Mouse (Mus musculus) embryonic facial prominence, embryonic 10.5 days (tissue): ENCODE results near the gene Rest. TPM values are rescaled to one million over a fixed set of nuclear protein-coding genes. Genes with fewer than 3 reads are reported as not detected.
A peak's percentile ranks its signal among the peaks of the same experiment; 100 is the strongest.
"Not testable (repeated sequence)": the region's sequence is repeated elsewhere in the genome, so short reads cannot be mapped to it uniquely, and the experiment has no call there.

ENCODE experiments used
- DNase-seq: peaks from one replicate; pipeline ENCODE4 v3.0.0-alpha.2; 2017; ENCODE audit warnings: low spot score
- H3K27ac ChIP-seq: fragments of 300-500 bp; sonication (generic); replicated peaks from 2 replicates; pipeline ENCODE4 v1.5.1; 2016; ENCODE audit warnings: mild to moderate bottlenecking
- H3K27me3 ChIP-seq: fragments of 300-500 bp; sonication (generic); replicated peaks from 2 replicates; pipeline ENCODE4 v1.6.1; 2016; ENCODE audit warnings: low read depth, mild to moderate bottlenecking; ENCODE audit not compliant: poor library complexity, severe bottlenecking
- H3K36me3 ChIP-seq: fragments of 300-500 bp; sonication (generic); replicated peaks from 2 replicates; pipeline ENCODE4 v1.6.1; 2016; ENCODE audit warnings: mild to moderate bottlenecking, moderate library complexity
- H3K4me1 ChIP-seq: fragments of 300-500 bp; sonication (generic); 2 replicates; pipeline ENCODE4 v1.6.1; 2016
- H3K4me3 ChIP-seq: fragments of 300-500 bp; sonication (generic); 2 replicates; pipeline ENCODE4 v1.5.1; 2016; ENCODE audit warnings: mild to moderate bottlenecking, moderate library complexity
- H3K9me3 ChIP-seq: fragments of 300-500 bp; sonication (generic); 2 replicates; pipeline ENCODE4 v1.6.1; 2016; ENCODE audit warnings: mild to moderate bottlenecking
- WGBS: fragments of 180-500 bp; shearing (Covaris S2); methylation state at CpG from one replicate; pipeline ENCODE4 v1.1.7; 2016; 5-methylcytosine and 5-hydroxymethylcytosine counted together
- polyA plus RNA-seq: library from polyadenylated mRNA; unstranded; fragments of >200 nt; fragmentation: Nextera tagmentation; extraction: Ambion mirVana; gene quantifications from 2 replicates; pipeline ENCODE4 v1.2.1, GENCODE M21; 2016

The Rest gene
- polyA plus RNA-seq, result 34.0 and 37.7 TPM in 2 replicates

- DNase-seq, result peak; percentile 93
- Histone ChIP-seq H3K27ac (peak within 1 kb of the TSS; percentile 98), H3K36me3 (peaks cover 23% of the 10 kb centered on the region), H3K27me3 (no peaks in the 10 kb centered on the region), H3K9me3 (no peaks in the 10 kb centered on the region), H3K4me3 (peak within 1 kb of the TSS; percentile 99), H3K4me1 (peaks cover 22% of the 10 kb centered on the region)
- under 1% methylated on average over 78 of the region's 78 CpGs for WGBS
These were observed at the start of gene Rest for GRCm38 (mm10) chr5:77265081-77265670. Gene Rest, plus strand, starts transcription at chr5:77265491.

GRCm38 (mm10) chr5:77217211-77217610, 48.1 kb upstream of the Rest start:
- Histone ChIP-seq H3K36me3 (no peaks in the 10 kb centered on the region), H3K4me3 (peak overlapping the region; percentile 29; the same call in 1 of the 2 replicates), H3K9me3 (no peaks in the 10 kb centered on the region), H3K27ac (no peak overlapping the region), H3K27me3 (no peaks in the 10 kb centered on the region), H3K4me1 (peaks cover 4% of the 10 kb centered on the region; the same call in 1 of the 2 replicates)
- DNase-seq, result peak; percentile 79
- WGBS, result 17% methylated on average over 9 of the region's 9 CpGs

DNA sequence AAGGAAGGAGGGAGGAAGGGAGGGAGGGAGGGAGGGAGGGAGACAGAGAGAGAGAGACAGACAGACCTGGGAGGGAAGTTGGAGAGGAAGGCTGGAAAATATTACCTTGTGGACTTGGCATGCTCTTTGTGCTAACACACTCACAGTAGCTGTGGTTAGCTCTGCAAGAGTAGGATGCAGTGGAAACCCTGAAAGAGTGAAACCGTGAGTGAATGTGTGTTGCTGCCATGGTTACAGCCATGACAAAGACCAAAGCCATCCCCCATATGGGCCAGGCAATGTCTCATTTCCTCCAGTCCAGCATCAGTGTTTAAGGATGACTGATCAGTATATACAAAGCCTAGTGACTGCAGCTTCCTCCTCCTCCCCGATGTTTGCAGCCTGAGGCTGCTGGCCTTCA, 47.6 kb upstream of the Rest start:
- WGBS, result 19% methylated on average over 2 of the region's 2 CpGs
- Histone ChIP-seq H3K9me3 (no peaks in the 10 kb centered on the region), H3K27me3 (no peaks in the 10 kb centered on the region), H3K27ac (no peak overlapping the region), H3K4me1 (peaks cover 4% of the 10 kb centered on the region; the same call in 1 of the 2 replicates), H3K36me3 (no peaks in the 10 kb centered on the region), H3K4me3 (no peak overlapping the region; the same call in 1 of the 2 replicates)
- DNase-seq, result no peak

GRCm38 (mm10) chr5:77223043-77223975, 42.0 kb upstream of the Rest start:
- Histone ChIP-seq H3K4me3 (no peak overlapping the region), H3K36me3 (no peaks in the 10 kb centered on the region), H3K4me1 (no peaks in the 10 kb centered on the region), H3K9me3 (no peaks in the 10 kb centered on the region), H3K27me3 (no peaks in the 10 kb centered on the region), H3K27ac (no peak overlapping the region)
- WGBS, result 73% methylated on average over 11 of the region's 11 CpGs
- no peak for DNase-seq

GRCm38 (mm10) chr5:77228986-77229385, 36.3 kb upstream of the Rest start:
- DNase-seq, result no peak
- Histone ChIP-seq H3K36me3 (no peaks in the 10 kb centered on the region), H3K9me3 (no peaks in the 10 kb centered on the region), H3K4me3 (no peak overlapping the region), H3K27ac (no peak overlapping the region), H3K4me1 (no peaks in the 10 kb centered on the region), H3K27me3 (no peaks in the 10 kb centered on the region)
- 31% methylated on average over 1 of the region's 1 CpGs for WGBS

DNA sequence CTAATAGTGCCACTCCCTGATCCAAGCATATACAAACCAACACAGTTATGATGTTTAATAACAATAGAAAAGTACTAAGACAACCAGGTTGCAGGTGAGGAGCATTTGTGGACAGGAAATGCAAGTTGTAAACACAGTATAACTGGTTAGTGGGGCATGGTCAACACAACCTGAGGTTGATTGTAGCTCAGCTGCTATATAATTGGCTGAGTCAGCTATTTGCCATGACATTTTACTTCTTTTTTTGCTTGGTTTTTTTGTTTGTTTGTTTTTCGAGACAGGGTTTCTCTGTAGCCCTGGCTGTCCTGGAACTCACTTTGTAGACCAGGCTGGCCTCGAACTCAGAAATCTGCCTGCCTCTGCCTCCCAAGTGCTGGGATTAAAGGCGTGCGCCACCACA, 33.4 kb upstream of the Rest start:
- not testable (repeated sequence) for H3K9me3 ChIP-seq, H3K36me3 ChIP-seq, H3K4me3 ChIP-seq, DNase-seq, H3K27me3 ChIP-seq, H3K4me1 ChIP-seq, H3K27ac ChIP-seq
- WGBS, result 93% methylated on average over 4 of the region's 4 CpGs

- Histone ChIP-seq H3K9me3 (no peaks in the 10 kb centered on the region), H3K36me3 (no peaks in the 10 kb centered on the region), H3K4me1 (no peaks in the 10 kb centered on the region), H3K27me3 (no peaks in the 10 kb centered on the region), H3K4me3 (no peak overlapping the region), H3K27ac (no peak overlapping the region)
- 55% methylated on average over 3 of the region's 3 CpGs for WGBS
- DNase-seq, result no peak
These were observed 30.4 kb upstream of the Rest start for GRCm38 (mm10) chr5:77234921-77235320.

GRCm38 (mm10) chr5:77237104-77237503, 28.2 kb upstream of the Rest start:
- Histone ChIP-seq H3K4me3 (no peak overlapping the region), H3K4me1 (peaks cover under 1% of the 10 kb centered on the region; the same call in 1 of the 2 replicates), H3K36me3 (no peaks in the 10 kb centered on the region), H3K27ac (no peak overlapping the region), H3K27me3 (no peaks in the 10 kb centered on the region), H3K9me3 (no peaks in the 10 kb centered on the region)
- WGBS, result 76% methylated on average over 2 of the region's 2 CpGs
- DNase-seq, result no peak

GRCm38 (mm10) chr5:77244331-77244987, 20.8 kb upstream of the Rest start:
- no peak overlapping the region for H3K4me3 ChIP-seq
- no peaks in the 10 kb centered on the region for H3K9me3 ChIP-seq
- peaks cover 19% of the 10 kb centered on the region for H3K4me1 ChIP-seq
- no peaks in the 10 kb centered on the region for H3K27me3 ChIP-seq
- H3K36me3 ChIP-seq, result no peaks in the 10 kb centered on the region
- no peak for DNase-seq
- H3K27ac ChIP-seq, result no peak overlapping the region
- 61% methylated on average over 8 of the region's 8 CpGs for WGBS

GRCm38 (mm10) chr5:77245463-77245786, 19.9 kb upstream of the Rest start:
- H3K9me3 ChIP-seq, result no peaks in the 10 kb centered on the region
- peaks cover 19% of the 10 kb centered on the region for H3K4me1 ChIP-seq
- H3K27me3 ChIP-seq, result no peaks in the 10 kb centered on the region
- H3K4me3 ChIP-seq, result peak overlapping the region; percentile 43
- H3K36me3 ChIP-seq, result no peaks in the 10 kb centered on the region
- WGBS, result 45% methylated on average over 7 of the region's 7 CpGs
- no peak for DNase-seq
- peak overlapping the region; percentile 67 for H3K27ac ChIP-seq

DNA sequence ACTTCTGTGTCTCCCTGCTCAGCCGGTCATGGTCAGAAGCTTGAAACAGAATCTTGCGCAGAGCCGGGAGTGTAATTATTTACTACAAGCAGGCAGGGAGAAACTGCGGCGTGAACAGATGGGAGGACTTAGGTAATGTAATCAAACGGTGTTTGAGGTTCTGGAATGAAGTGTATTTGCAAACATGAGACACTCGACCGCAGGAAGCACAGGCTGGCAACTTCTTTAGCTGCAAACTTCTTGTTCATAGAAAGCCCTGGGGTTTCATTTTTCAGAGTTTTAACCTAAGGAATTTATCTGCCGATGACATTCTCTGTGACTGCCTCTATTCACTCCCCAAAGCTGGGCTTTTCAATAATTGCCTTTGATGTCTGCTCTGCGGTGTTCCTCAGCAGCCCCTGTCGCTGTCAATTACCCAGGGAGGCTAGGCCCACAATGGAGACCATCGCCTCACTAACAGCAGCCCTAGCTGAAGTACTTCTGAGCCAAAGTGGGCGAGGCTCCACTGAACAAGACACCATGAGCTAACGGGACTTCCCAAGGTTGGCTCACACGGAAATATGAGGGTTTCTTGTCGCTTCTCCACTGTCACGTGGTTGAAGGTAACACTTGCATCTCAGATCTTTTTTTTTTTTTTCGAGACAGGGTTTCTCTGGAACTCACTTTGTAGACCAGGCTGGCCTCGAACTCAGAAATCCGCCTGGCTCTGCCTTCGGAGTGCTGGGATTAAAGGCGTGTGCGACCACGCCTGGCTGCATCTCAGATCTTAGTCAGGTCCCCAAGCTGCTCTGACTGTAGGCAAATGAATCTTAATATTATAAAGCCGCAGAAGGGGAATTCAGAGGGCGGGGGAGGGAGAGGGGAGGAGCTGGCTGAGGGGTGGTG, 19.3 kb upstream of the Rest start:
- H3K36me3 ChIP-seq, result no peaks in the 10 kb centered on the region
- peak overlapping the region; percentile 43 for H3K4me3 ChIP-seq
- no peaks in the 10 kb centered on the region for H3K27me3 ChIP-seq
- DNase-seq, result peak; percentile 64
- no peaks in the 10 kb centered on the region for H3K9me3 ChIP-seq
- H3K27ac ChIP-seq, result peak overlapping the region; percentile 67
- WGBS, result 33% methylated on average over 26 of the region's 26 CpGs
- H3K4me1 ChIP-seq, result peaks cover 19% of the 10 kb centered on the region

DNA sequence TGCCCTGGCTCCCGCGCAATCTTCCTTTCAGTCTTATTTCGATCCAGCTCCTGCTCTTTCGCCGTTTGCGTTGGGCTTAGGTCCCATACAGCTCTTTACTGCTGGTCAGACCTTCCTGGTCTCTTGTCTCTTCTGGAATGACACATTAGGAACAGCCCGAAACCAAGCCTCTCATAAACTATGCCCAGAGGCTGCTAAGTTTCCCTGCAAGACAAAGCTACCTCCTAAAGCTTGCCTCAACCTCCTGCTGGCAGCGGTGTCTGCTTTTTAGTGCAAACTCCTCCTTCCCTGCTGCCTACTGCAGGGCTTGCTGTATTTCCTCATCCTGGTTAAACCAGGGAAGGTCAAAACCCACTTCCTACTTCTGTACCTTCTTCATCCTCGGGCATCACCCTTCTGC, 15.2 kb upstream of the Rest start:
- DNase-seq, result no peak
- H3K9me3 ChIP-seq, result no peaks in the 10 kb centered on the region
- WGBS, result 70% methylated on average over 9 of the region's 9 CpGs
- peaks cover 17% of the 10 kb centered on the region for H3K4me1 ChIP-seq
- no peaks in the 10 kb centered on the region for H3K36me3 ChIP-seq
- H3K4me3 ChIP-seq, result no peak overlapping the region
- H3K27me3 ChIP-seq, result no peaks in the 10 kb centered on the region
- no peak overlapping the region for H3K27ac ChIP-seq
